Mouse (Mus musculus): ENCODE results near the gene Gpank1. TPM values are rescaled to one million over a fixed set of nuclear protein-coding genes. Genes with fewer than 3 reads are reported as not detected.

The Gpank1 gene
- total and polyA plus RNA-seq, 2 experiments from 2014 or later, result 17.0 to 20.2 TPM

DNA sequence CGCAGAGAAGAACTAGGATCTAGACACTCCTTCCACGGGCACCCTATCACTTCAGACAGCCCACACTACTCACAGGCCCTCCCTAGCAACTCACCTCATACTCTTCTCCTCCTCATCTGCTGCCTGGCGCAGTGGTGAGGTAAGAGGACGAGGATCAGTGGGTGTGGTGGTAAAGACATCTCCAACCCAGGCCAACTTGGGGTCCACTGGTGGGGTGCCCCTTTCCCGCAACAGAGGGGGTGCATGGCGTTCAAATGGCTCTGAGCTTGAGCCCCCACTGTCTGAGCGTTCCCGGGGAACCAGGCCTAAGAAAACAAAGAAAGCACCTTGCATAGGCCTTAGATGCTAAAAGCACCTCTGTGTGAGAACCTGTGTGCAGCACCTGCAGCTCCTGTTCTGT is 36.0 kb downstream of the Gpank1 start:
- DNase-seq (ENCODE audit: low spot score) (no peak), ATAC-seq (ENCODE audit: low FRiP score) (no peak)
- Histone ChIP-seq H3K36me3 (ENCODE audit: insufficient read depth, low read length) (peaks cover 99% of the 10 kb centered on the region), H3K9ac (replicated peaks; ENCODE audit: low read length, poor library complexity, severe bottlenecking) (no peak overlapping the region), H3K27me3 (ENCODE audit: insufficient read depth, low read length) (no peaks in the 10 kb centered on the region), H3K9me3 (ENCODE audit: low read length) (no peaks in the 10 kb centered on the region), H3K27ac (ENCODE audit: low read depth, low read length) (no peak overlapping the region), H3K4me3 (ENCODE audit: low read depth, low read length) (no peak overlapping the region), H3K4me1 (ENCODE audit: insufficient read depth, low read length) (peaks cover 3% of the 10 kb centered on the region; the same call in 1 of the 2 replicates), H3K4me2 (ENCODE audit: low read depth, low read length, poor library complexity, severe bottlenecking) (no peak overlapping the region)
- 94% methylated on average over 8 of the region's 8 CpGs for WGBS
- no peak for TF ChIP-seq CTCF (IDR thresholded peaks at IDR 0.05)

GRCm38 (mm10) chr17:35157661-35158175 is 36.5 kb downstream of the Gpank1 start:
- no peak for TF ChIP-seq CTCF (IDR thresholded peaks at IDR 0.05)
- H3K4me3 ChIP-seq (ENCODE audit: low read depth, low read length), result no peak overlapping the region
- DNase-seq (ENCODE audit: low spot score) (no peak), ATAC-seq (ENCODE audit: low FRiP score) (no peak)
- no peak overlapping the region for H3K9ac ChIP-seq (replicated peaks; ENCODE audit: low read length, poor library complexity, severe bottlenecking)
- H3K4me2 ChIP-seq (ENCODE audit: low read depth, low read length, poor library complexity, severe bottlenecking), result no peak overlapping the region
- peaks cover 5% of the 10 kb centered on the region; the same call in 1 of the 2 replicates for H3K4me1 ChIP-seq (ENCODE audit: insufficient read depth, low read length)
- H3K27me3 ChIP-seq (ENCODE audit: insufficient read depth, low read length), result no peaks in the 10 kb centered on the region
- no peaks in the 10 kb centered on the region for H3K9me3 ChIP-seq (ENCODE audit: low read length)
- WGBS, result 91% methylated on average over 8 of the region's 8 CpGs
- peaks cover 94% of the 10 kb centered on the region for H3K36me3 ChIP-seq (ENCODE audit: insufficient read depth, low read length)
- no peak overlapping the region for H3K27ac ChIP-seq (ENCODE audit: low read depth, low read length)

GRCm38 (mm10) chr17:35158850-35159593 is 37.8 kb downstream of the Gpank1 start:
- no peak for ATAC-seq (ENCODE audit: low FRiP score)
- no peak for TF ChIP-seq CTCF (IDR thresholded peaks at IDR 0.05)
- no peak overlapping the region for H3K9ac ChIP-seq (replicated peaks; ENCODE audit: low read length, poor library complexity, severe bottlenecking)
- DNase-seq (ENCODE audit: low spot score), result no peak
- peaks cover 81% of the 10 kb centered on the region for H3K36me3 ChIP-seq (ENCODE audit: insufficient read depth, low read length)
- H3K27ac ChIP-seq (ENCODE audit: low read depth, low read length), result no peak overlapping the region
- H3K4me1 ChIP-seq (ENCODE audit: insufficient read depth, low read length), result peaks cover 8% of the 10 kb centered on the region; the same call in 1 of the 2 replicates
- no peak overlapping the region for H3K4me2 ChIP-seq (ENCODE audit: low read depth, low read length, poor library complexity, severe bottlenecking)
- no peak overlapping the region for H3K4me3 ChIP-seq (ENCODE audit: low read depth, low read length)
- no peaks in the 10 kb centered on the region for H3K9me3 ChIP-seq (ENCODE audit: low read length)
- 95% methylated on average over 16 of the region's 16 CpGs for WGBS
- no peaks in the 10 kb centered on the region for H3K27me3 ChIP-seq (ENCODE audit: insufficient read depth, low read length)

DNA sequence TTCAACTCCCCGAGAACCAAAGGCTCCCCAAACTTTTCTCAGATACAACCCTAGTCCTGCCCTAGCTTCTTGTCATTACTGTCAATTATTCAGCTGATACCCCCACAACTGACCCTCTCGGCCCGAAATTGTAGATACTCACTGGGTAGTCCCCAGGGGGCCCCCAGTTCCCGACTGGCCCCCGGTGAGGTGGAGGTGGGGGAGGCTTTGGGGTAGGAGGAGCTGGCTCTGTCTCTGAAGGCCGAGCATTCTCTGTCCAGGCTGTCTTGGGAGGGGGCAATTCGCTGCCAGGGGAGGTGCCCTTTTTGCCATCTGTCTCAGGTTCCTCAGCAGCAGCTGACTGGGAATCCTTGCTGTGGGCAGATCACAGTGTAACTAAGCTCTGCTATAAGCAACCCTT is 38.4 kb downstream of the Gpank1 start:
- Histone ChIP-seq H3K9me3 (ENCODE audit: low read length) (no peaks in the 10 kb centered on the region), H3K4me2 (ENCODE audit: low read depth, low read length, poor library complexity, severe bottlenecking) (no peak overlapping the region), H3K4me1 (ENCODE audit: insufficient read depth, low read length) (peaks cover 8% of the 10 kb centered on the region; the same call in 1 of the 2 replicates), H3K36me3 (ENCODE audit: insufficient read depth, low read length) (peaks cover 75% of the 10 kb centered on the region), H3K27me3 (ENCODE audit: insufficient read depth, low read length) (no peaks in the 10 kb centered on the region), H3K9ac (replicated peaks; ENCODE audit: low read length, poor library complexity, severe bottlenecking) (no peak overlapping the region), H3K27ac (ENCODE audit: low read depth, low read length) (no peak overlapping the region), H3K4me3 (ENCODE audit: low read depth, low read length) (no peak overlapping the region)
- DNase-seq (ENCODE audit: low spot score) (no peak), ATAC-seq (ENCODE audit: low FRiP score) (no peak)
- WGBS, result 82% methylated on average over 7 of the region's 7 CpGs
- no peak for TF ChIP-seq CTCF (IDR thresholded peaks at IDR 0.05)

DNA sequence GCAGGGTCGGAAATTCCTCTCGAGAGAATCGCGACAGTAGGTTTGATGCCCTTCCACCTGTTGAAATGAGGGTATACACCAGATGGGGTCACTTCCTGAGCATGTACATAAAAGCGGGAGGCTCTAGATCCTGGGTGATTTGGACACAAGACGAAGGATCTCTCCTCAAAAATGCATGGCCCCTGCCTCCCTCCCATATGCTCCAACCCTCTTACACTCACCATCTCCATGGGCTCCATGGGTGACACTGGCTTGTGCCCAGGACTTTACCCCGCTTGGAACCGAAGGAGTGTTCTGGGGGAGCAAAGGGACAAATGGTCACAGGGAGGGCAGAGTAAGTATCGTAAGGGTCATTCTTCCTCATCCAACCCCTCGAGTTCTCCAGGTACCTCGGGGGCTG is 40.2 kb downstream of the Gpank1 start:
- Histone ChIP-seq H3K4me2 (ENCODE audit: low read depth, low read length, poor library complexity, severe bottlenecking) (no peak overlapping the region), H3K4me3 (ENCODE audit: low read depth, low read length) (no peak overlapping the region; the same call in 1 of the 2 replicates), H3K27me3 (ENCODE audit: insufficient read depth, low read length) (no peaks in the 10 kb centered on the region), H3K9me3 (ENCODE audit: low read length) (no peaks in the 10 kb centered on the region), H3K9ac (replicated peaks; ENCODE audit: low read length, poor library complexity, severe bottlenecking) (no peak overlapping the region), H3K36me3 (ENCODE audit: insufficient read depth, low read length) (peaks cover 58% of the 10 kb centered on the region), H3K27ac (ENCODE audit: low read depth, low read length) (no peak overlapping the region), H3K4me1 (ENCODE audit: insufficient read depth, low read length) (peaks cover 10% of the 10 kb centered on the region; the same call in 1 of the 2 replicates)
- ATAC-seq (ENCODE audit: low FRiP score) (no peak), DNase-seq (ENCODE audit: low spot score) (no peak)
- WGBS, result 80% methylated on average over 11 of the region's 11 CpGs
- no peak for TF ChIP-seq CTCF (IDR thresholded peaks at IDR 0.05)

DNA sequence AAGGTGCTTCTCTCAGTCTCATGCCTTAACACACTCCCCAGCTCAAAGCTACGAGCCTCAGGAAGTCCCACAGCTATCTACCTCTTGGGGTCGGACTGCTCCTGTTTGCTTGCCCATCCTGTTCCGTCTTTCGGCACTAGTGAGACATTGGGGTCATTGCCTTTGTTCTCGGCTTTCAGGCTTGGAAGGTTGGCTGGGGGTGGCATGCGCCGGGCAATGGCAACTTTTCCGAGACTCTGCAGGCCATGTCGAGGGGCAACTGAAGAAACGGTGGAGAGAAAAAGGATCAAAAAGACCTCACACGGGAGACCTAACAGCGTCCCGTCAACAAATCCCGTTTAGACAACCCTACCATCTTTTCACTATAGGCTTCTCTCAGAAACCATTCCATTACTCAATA is 40.9 kb downstream of the Gpank1 start:
- Histone ChIP-seq H3K9me3 (ENCODE audit: low read length) (no peaks in the 10 kb centered on the region), H3K4me3 (ENCODE audit: low read depth, low read length) (peak overlapping the region; percentile 87; the same call in 1 of the 2 replicates), H3K4me1 (ENCODE audit: insufficient read depth, low read length) (peaks cover 11% of the 10 kb centered on the region; the same call in 1 of the 2 replicates), H3K4me2 (ENCODE audit: low read depth, low read length, poor library complexity, severe bottlenecking) (peak overlapping the region; percentile 85), H3K27me3 (ENCODE audit: insufficient read depth, low read length) (no peaks in the 10 kb centered on the region), H3K27ac (ENCODE audit: low read depth, low read length) (no peak overlapping the region), H3K9ac (replicated peaks; ENCODE audit: low read length, poor library complexity, severe bottlenecking) (peak overlapping the region; percentile 98; the same call in 1 of the 2 replicates), H3K36me3 (ENCODE audit: insufficient read depth, low read length) (peaks cover 51% of the 10 kb centered on the region)
- TF ChIP-seq CTCF (IDR thresholded peaks at IDR 0.05), result no peak
- ATAC-seq (ENCODE audit: low FRiP score) (no peak), DNase-seq (ENCODE audit: low spot score) (no peak)
- WGBS, result 54% methylated on average over 14 of the region's 14 CpGs
